Mouse (Mus musculus) kidney, embryonic 14.5 days (tissue): ENCODE measurements around the gene Pkd1l2. TPM values are rescaled to one million over a fixed set of nuclear protein-coding genes. Genes with fewer than 3 reads are reported as not detected.

Experiments used
- ATAC-seq: fragments of 200-750 bp; cut with Nextera tagmentation; 2 replicates; pipeline ENCODE4 v1.8.0; 2017; ENCODE audit warnings: moderate number of reproducible peaks, mild to moderate bottlenecking, moderate TSS enrichment, moderate library complexity; ENCODE audit not compliant: low FRiP score, low TSS enrichment
- H3K27ac ChIP-seq: fragments of 300-500 bp; sonication (generic); 2 replicates; pipeline ENCODE4 v1.5.1; 2014; ENCODE audit warnings: low read depth, mild to moderate bottlenecking, low read length, moderate library complexity, mixed read lengths
- H3K27me3 ChIP-seq: fragments of 300-500 bp; sonication (generic); 2 replicates; pipeline ENCODE4 v1.6.1; 2014; ENCODE audit warnings: mild to moderate bottlenecking, low read length; ENCODE audit not compliant: control insufficient read depth, insufficient read depth
- H3K36me3 ChIP-seq: fragments of 300-500 bp; sonication (generic); 2 replicates; pipeline ENCODE4 v1.6.1; 2014; ENCODE audit warnings: low read length, mixed read lengths; ENCODE audit not compliant: control insufficient read depth, insufficient read depth
- H3K4me1 ChIP-seq: fragments of 300-500 bp; sonication (generic); 2 replicates; pipeline ENCODE4 v1.6.1; 2014; ENCODE audit warnings: low read length, mixed read lengths; ENCODE audit not compliant: control insufficient read depth, insufficient read depth
- H3K4me2 ChIP-seq: fragments of 300-500 bp; sonication (generic); replicated peaks from 2 replicates; pipeline ENCODE4 v1.6.1; 2014; ENCODE audit warnings: low read depth, mild to moderate bottlenecking, low read length
- H3K4me3 ChIP-seq: fragments of 300-500 bp; sonication (generic); 2 replicates; pipeline ENCODE4 v1.5.1; 2014; ENCODE audit warnings: mild to moderate bottlenecking, low read length
- H3K9ac ChIP-seq: fragments of 300-500 bp; sonication (generic); 2 replicates; pipeline ENCODE4 v1.6.1; 2014; ENCODE audit warnings: low read depth, mild to moderate bottlenecking, low read length, moderate library complexity
- H3K9me3 ChIP-seq: fragments of 300-500 bp; sonication (generic); 2 replicates; pipeline ENCODE4 v1.6.1; 2016; ENCODE audit warnings: low read length; ENCODE audit not compliant: control insufficient read depth
- WGBS: fragments of 180-500 bp; shearing (Covaris S2); extraction: QIAGEN DNeasy Blood & Tissue Kit; methylation state at CpG from one replicate; pipeline ENCODE4 v1.1.7; 2014; 5-methylcytosine and 5-hydroxymethylcytosine counted together
- polyA plus RNA-seq: library from polyadenylated mRNA; unstranded; fragments of >200 nt; fragmentation: Nextera tagmentation; extraction: Ambion mirVana; gene quantifications from 2 replicates; pipeline ENCODE4 v1.2.1, GENCODE M21; 2014

Pkd1l2 gene
- polyA plus RNA-seq, 1 experiment from 2014 or later = not detected

DNA sequence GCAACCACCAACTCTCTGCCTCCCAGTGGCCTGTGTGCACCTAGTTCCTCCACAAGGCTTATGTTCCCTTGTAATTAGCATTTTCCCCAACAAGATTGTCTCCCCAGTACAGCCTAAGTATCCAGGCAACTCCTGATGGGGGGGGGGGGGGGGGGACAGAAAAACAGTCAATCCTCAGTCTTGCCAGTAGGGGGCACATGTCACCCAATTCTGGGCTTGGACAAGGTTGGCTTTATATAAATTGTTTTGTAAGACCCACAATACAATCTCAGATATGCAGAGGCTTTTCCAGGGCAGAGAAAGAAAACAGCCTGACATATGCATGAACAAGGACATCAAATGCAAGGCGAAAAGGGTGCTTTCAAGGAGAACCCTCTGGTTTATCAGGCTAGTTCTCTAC lies 12.5 kb downstream of the Pkd1l2 start:
- H3K4me3 ChIP-seq = no peak overlapping the region
- H3K4me1 ChIP-seq = no peaks in the 10 kb centered on the region
- no peaks in the 10 kb centered on the region for H3K9me3 ChIP-seq
- 86% methylated on average over 1 of the region's 1 CpGs for WGBS
- no peaks in the 10 kb centered on the region for H3K36me3 ChIP-seq
- no peak overlapping the region for H3K4me2 ChIP-seq
- H3K27ac ChIP-seq = no peak overlapping the region
- H3K27me3 ChIP-seq = no peaks in the 10 kb centered on the region
- no peak overlapping the region for H3K9ac ChIP-seq
- ATAC-seq = no peak

DNA sequence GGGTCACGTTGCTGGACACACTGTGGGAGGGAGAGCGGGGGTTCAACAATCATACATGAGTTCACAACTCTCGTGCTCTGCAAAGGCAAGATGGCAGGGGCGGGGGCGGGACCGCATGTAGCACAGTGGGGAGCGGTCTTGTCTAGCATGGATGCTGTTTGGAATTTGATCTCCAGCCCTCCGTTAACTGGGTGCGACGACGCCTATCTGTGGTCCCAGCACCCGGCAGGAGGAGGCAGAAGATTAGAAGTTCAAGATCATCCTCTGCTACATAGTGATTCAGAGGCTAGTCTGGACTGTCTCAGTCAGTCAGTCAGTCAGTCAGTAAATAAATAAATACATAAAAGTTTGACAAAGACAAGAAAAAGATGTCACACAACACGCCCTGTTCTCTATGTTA lies 14.0 kb downstream of the Pkd1l2 start:
- Histone ChIP-seq H3K9me3 (no peaks in the 10 kb centered on the region), H3K9ac (no peak overlapping the region), H3K4me3 (no peak overlapping the region), H3K4me2 (no peak overlapping the region), H3K4me1 (no peaks in the 10 kb centered on the region), H3K36me3 (no peaks in the 10 kb centered on the region), H3K27ac (no peak overlapping the region), H3K27me3 (no peaks in the 10 kb centered on the region)
- no peak for ATAC-seq
- WGBS = 75% methylated on average over 13 of the region's 13 CpGs

- Histone ChIP-seq H3K4me3 (no peak overlapping the region), H3K4me1 (no peaks in the 10 kb centered on the region), H3K27me3 (no peaks in the 10 kb centered on the region), H3K9ac (no peak overlapping the region), H3K4me2 (no peak overlapping the region), H3K36me3 (no peaks in the 10 kb centered on the region), H3K27ac (no peak overlapping the region), H3K9me3 (0 out of 2 replicates have a peak, but pooled peaks cover 1% of the 10 kb centered on the region)
- ATAC-seq = no peak
- 85% methylated on average over 11 of the region's 11 CpGs for WGBS
These were observed 14.9 kb downstream of the Pkd1l2 start for GRCm38 (mm10) chr8:117067396-117067795.

GRCm38 (mm10) chr8:117066955-117067354 lies 15.3 kb downstream of the Pkd1l2 start:
- no peak for ATAC-seq
- WGBS = 87% methylated on average over 7 of the region's 7 CpGs
- Histone ChIP-seq H3K4me1 (no peaks in the 10 kb centered on the region), H3K36me3 (no peaks in the 10 kb centered on the region), H3K27me3 (no peaks in the 10 kb centered on the region), H3K27ac (no peak overlapping the region), H3K9ac (no peak overlapping the region), H3K9me3 (0 out of 2 replicates have a peak, but pooled peaks cover 4% of the 10 kb centered on the region), H3K4me3 (no peak overlapping the region), H3K4me2 (no peak overlapping the region)

- Histone ChIP-seq H3K27ac (no peak overlapping the region), H3K36me3 (no peaks in the 10 kb centered on the region), H3K4me3 (no peak overlapping the region), H3K4me1 (no peaks in the 10 kb centered on the region), H3K27me3 (no peaks in the 10 kb centered on the region), H3K9ac (no peak overlapping the region), H3K9me3 (0 out of 2 replicates have a peak, but pooled peaks cover 4% of the 10 kb centered on the region), H3K4me2 (no peak overlapping the region)
- WGBS = 62% methylated on average over 13 of the region's 13 CpGs
- no peak for ATAC-seq
These were observed 20.9 kb downstream of the Pkd1l2 start for GRCm38 (mm10) chr8:117061180-117061880.

- no peak overlapping the region for H3K4me3 ChIP-seq
- no peak overlapping the region for H3K27ac ChIP-seq
- no peak overlapping the region for H3K9ac ChIP-seq
- H3K4me1 ChIP-seq = no peaks in the 10 kb centered on the region
- 65% methylated on average over 13 of the region's 13 CpGs for WGBS
- H3K27me3 ChIP-seq = no peaks in the 10 kb centered on the region
- H3K36me3 ChIP-seq = no peaks in the 10 kb centered on the region
- H3K4me2 ChIP-seq = no peak overlapping the region
- ATAC-seq = 0 out of 2 replicates have a peak, but pooled peaks have one; percentile 34
- 0 out of 2 replicates have a peak, but pooled peaks cover 4% of the 10 kb centered on the region for H3K9me3 ChIP-seq
These were observed 21.9 kb downstream of the Pkd1l2 start for GRCm38 (mm10) chr8:117060306-117060705.

DNA sequence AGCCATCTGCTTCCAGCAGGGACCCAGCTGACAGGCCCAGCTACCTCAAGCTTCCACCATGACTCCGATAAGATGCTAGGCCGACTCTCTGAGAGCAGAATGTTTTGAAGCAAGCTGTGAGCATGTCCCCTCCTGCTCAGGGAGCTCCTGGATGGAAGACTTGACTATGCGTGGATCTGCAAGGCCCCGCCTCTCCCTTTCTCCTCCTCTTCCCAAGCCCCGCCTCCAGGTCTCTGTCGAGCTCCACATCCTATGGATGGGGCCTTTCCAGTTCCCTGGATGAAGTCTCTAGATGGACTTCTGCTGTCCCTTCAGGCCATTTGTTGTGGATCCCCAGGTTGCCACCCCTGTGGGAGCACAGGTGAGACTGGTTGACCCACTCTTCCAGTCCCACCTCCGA lies 23.2 kb downstream of the Pkd1l2 start:
- 0 out of 2 replicates have a peak, but pooled peaks cover 4% of the 10 kb centered on the region for H3K9me3 ChIP-seq
- H3K27me3 ChIP-seq = no peaks in the 10 kb centered on the region; the same call in 1 of the 2 replicates
- H3K4me2 ChIP-seq = no peak overlapping the region
- no peak for ATAC-seq
- H3K4me3 ChIP-seq = no peak overlapping the region
- no peaks in the 10 kb centered on the region for H3K4me1 ChIP-seq
- H3K36me3 ChIP-seq = no peaks in the 10 kb centered on the region
- 64% methylated on average over 7 of the region's 7 CpGs for WGBS
- H3K27ac ChIP-seq = no peak overlapping the region
- H3K9ac ChIP-seq = no peak overlapping the region

GRCm38 (mm10) chr8:117055097-117055496 lies 27.2 kb downstream of the Pkd1l2 start:
- H3K9me3 ChIP-seq = no peaks in the 10 kb centered on the region
- no peak overlapping the region for H3K4me2 ChIP-seq
- no peaks in the 10 kb centered on the region for H3K4me1 ChIP-seq
- H3K27ac ChIP-seq = no peak overlapping the region
- H3K9ac ChIP-seq = no peak overlapping the region
- ATAC-seq = no peak
- H3K4me3 ChIP-seq = no peak overlapping the region
- no peaks in the 10 kb centered on the region for H3K36me3 ChIP-seq
- WGBS = 76% methylated on average over 6 of the region's 6 CpGs
- H3K27me3 ChIP-seq = no peaks in the 10 kb centered on the region; the same call in 1 of the 2 replicates

GRCm38 (mm10) chr8:117054146-117054545 lies 28.1 kb downstream of the Pkd1l2 start:
- no peak overlapping the region for H3K27ac ChIP-seq
- H3K4me2 ChIP-seq = no peak overlapping the region
- H3K9me3 ChIP-seq = no peaks in the 10 kb centered on the region
- H3K9ac ChIP-seq = no peak overlapping the region
- H3K36me3 ChIP-seq = no peaks in the 10 kb centered on the region
- no peaks in the 10 kb centered on the region; the same call in 1 of the 2 replicates for H3K27me3 ChIP-seq
- H3K4me3 ChIP-seq = no peak overlapping the region
- ATAC-seq = no peak
- H3K4me1 ChIP-seq = no peaks in the 10 kb centered on the region
- WGBS = 87% methylated on average over 3 of the region's 3 CpGs
